Mouse (Mus musculus): ENCODE results near the gene Nr1h2. TPM values are rescaled to one million over a fixed set of nuclear protein-coding genes. Genes with fewer than 3 reads are reported as not detected.

Gene Nr1h2
- total and polyA plus RNA-seq, 2 experiments from 2014 or later = 50.5 to 76.4 TPM

- Histone ChIP-seq H3K9me3 (ENCODE audit: low read length) (no peaks in the 10 kb centered on the region), H3K27ac (no peak overlapping the region), H3K36me3 (ENCODE audit: insufficient read depth, low read length) (peaks cover 1% of the 10 kb centered on the region; the same call in 1 of the 2 replicates), H3K4me3 (ENCODE audit: low read length) (no peak overlapping the region), H3K9ac (replicated peaks; ENCODE audit: low read length) (no peak overlapping the region), H3K4me1 (ENCODE audit: insufficient read depth, low read length) (peaks cover 3% of the 10 kb centered on the region; the same call in 1 of the 2 replicates), H3K4me2 (ENCODE audit: low read depth, low read length) (no peak overlapping the region), H3K27me3 (ENCODE audit: insufficient read depth, low read length) (no peaks in the 10 kb centered on the region)
- WGBS = 90% methylated on average over 29 of the region's 29 CpGs
- TF ChIP-seq CTCF (IDR thresholded peaks at IDR 0.05; ENCODE audit: low read depth) = no peak
- DNase-seq (ENCODE audit: low spot score) (no peak), ATAC-seq (no peak)
These were observed 20.6 kb downstream of the Nr1h2 start for GRCm38 (mm10) chr7:44532918-44533745.

GRCm38 (mm10) chr7:44531946-44532732 lies 21.6 kb downstream of the Nr1h2 start, which contains the start of gene Spib:
TSS of gene Spib (minus strand) at chr7:44532071.
- Histone ChIP-seq H3K9me3 (ENCODE audit: low read length) (no peaks in the 10 kb centered on the region), H3K27me3 (ENCODE audit: insufficient read depth, low read length) (no peaks in the 10 kb centered on the region), H3K4me3 (ENCODE audit: low read length) (no peak within 1 kb of the TSS), H3K4me2 (ENCODE audit: low read depth, low read length) (no peak within 1 kb of the TSS), H3K4me1 (ENCODE audit: insufficient read depth, low read length) (peaks cover 8% of the 10 kb centered on the region; the same call in 1 of the 2 replicates), H3K9ac (replicated peaks; ENCODE audit: low read length) (no peak within 1 kb of the TSS; the same call in 1 of the 2 replicates), H3K27ac (no peak within 1 kb of the TSS), H3K36me3 (ENCODE audit: insufficient read depth, low read length) (no peaks in the 10 kb centered on the region)
- WGBS = 72% methylated on average over 4 of the region's 4 CpGs
- no peak for TF ChIP-seq CTCF (IDR thresholded peaks at IDR 0.05; ENCODE audit: low read depth)
- ATAC-seq (no peak), DNase-seq (ENCODE audit: low spot score) (no peak)

- ATAC-seq (no peak), DNase-seq (ENCODE audit: low spot score) (no peak)
- H3K9me3 ChIP-seq (ENCODE audit: low read length) = no peaks in the 10 kb centered on the region
- WGBS = 52% methylated on average over 5 of the region's 5 CpGs
- H3K27me3 ChIP-seq (ENCODE audit: insufficient read depth, low read length) = no peaks in the 10 kb centered on the region
- H3K27ac ChIP-seq = no peak overlapping the region
- H3K36me3 ChIP-seq (ENCODE audit: insufficient read depth, low read length) = no peaks in the 10 kb centered on the region
- H3K4me1 ChIP-seq (ENCODE audit: insufficient read depth, low read length) = peaks cover 8% of the 10 kb centered on the region; the same call in 1 of the 2 replicates
- H3K4me3 ChIP-seq (ENCODE audit: low read length) = no peak overlapping the region
- H3K4me2 ChIP-seq (ENCODE audit: low read depth, low read length) = no peak overlapping the region
- no peak overlapping the region for H3K9ac ChIP-seq (replicated peaks; ENCODE audit: low read length)
- no peak for TF ChIP-seq CTCF (IDR thresholded peaks at IDR 0.05; ENCODE audit: low read depth)
These were observed 22.5 kb downstream of the Nr1h2 start for GRCm38 (mm10) chr7:44531207-44531606.

GRCm38 (mm10) chr7:44530507-44530906 lies 23.2 kb downstream of the Nr1h2 start:
- no peak overlapping the region for H3K4me2 ChIP-seq (ENCODE audit: low read depth, low read length)
- no peak overlapping the region for H3K9ac ChIP-seq (replicated peaks; ENCODE audit: low read length)
- WGBS = 81% methylated on average over 3 of the region's 3 CpGs
- H3K9me3 ChIP-seq (ENCODE audit: low read length) = no peaks in the 10 kb centered on the region
- H3K36me3 ChIP-seq (ENCODE audit: insufficient read depth, low read length) = no peaks in the 10 kb centered on the region
- no peak overlapping the region for H3K4me3 ChIP-seq (ENCODE audit: low read length)
- DNase-seq (ENCODE audit: low spot score) (no peak), ATAC-seq (no peak)
- H3K27ac ChIP-seq = no peak overlapping the region
- peaks cover 8% of the 10 kb centered on the region; the same call in 1 of the 2 replicates for H3K4me1 ChIP-seq (ENCODE audit: insufficient read depth, low read length)
- no peaks in the 10 kb centered on the region for H3K27me3 ChIP-seq (ENCODE audit: insufficient read depth, low read length)
- TF ChIP-seq CTCF (IDR thresholded peaks at IDR 0.05; ENCODE audit: low read depth) = no peak

GRCm38 (mm10) chr7:44529518-44529917 lies 24.2 kb downstream of the Nr1h2 start:
- DNase-seq (ENCODE audit: low spot score) = no peak
- WGBS = 57% methylated on average over 5 of the region's 5 CpGs

GRCm38 (mm10) chr7:44527483-44528398 lies 26.0 kb downstream of the Nr1h2 start:
- Histone ChIP-seq H3K36me3 (ENCODE audit: insufficient read depth, low read length) (no peaks in the 10 kb centered on the region), H3K4me2 (ENCODE audit: low read depth, low read length) (peak overlapping the region; percentile 74), H3K27me3 (ENCODE audit: insufficient read depth, low read length) (no peaks in the 10 kb centered on the region), H3K27ac (peak overlapping the region; percentile 57; the same call in 1 of the 2 replicates), H3K9ac (replicated peaks; ENCODE audit: low read length) (peak overlapping the region; percentile 50), H3K9me3 (ENCODE audit: low read length) (no peaks in the 10 kb centered on the region), H3K4me3 (ENCODE audit: low read length) (peak overlapping the region; percentile 35), H3K4me1 (ENCODE audit: insufficient read depth, low read length) (peaks cover 8% of the 10 kb centered on the region; the same call in 1 of the 2 replicates)
- DNase-seq (ENCODE audit: low spot score) = peak; percentile 84
- ATAC-seq = peak; percentile 75
- 7% methylated on average over 40 of the region's 40 CpGs for WGBS
- TF ChIP-seq CTCF (IDR thresholded peaks at IDR 0.05; ENCODE audit: low read depth) = peak; percentile 88

More at GRCm38 (mm10) chr7:44529518-44529917, 24.2 kb downstream of the Nr1h2 start:
- H3K4me2 ChIP-seq (ENCODE audit: low read depth, low read length) = no peak overlapping the region
- no peaks in the 10 kb centered on the region for H3K36me3 ChIP-seq (ENCODE audit: insufficient read depth, low read length)
- no peak overlapping the region for H3K27ac ChIP-seq
- ATAC-seq = no peak
- no peak overlapping the region for H3K4me3 ChIP-seq (ENCODE audit: low read length)
- no peak overlapping the region for H3K9ac ChIP-seq (replicated peaks; ENCODE audit: low read length)
- no peaks in the 10 kb centered on the region for H3K27me3 ChIP-seq (ENCODE audit: insufficient read depth, low read length)
- no peak for TF ChIP-seq CTCF (IDR thresholded peaks at IDR 0.05; ENCODE audit: low read depth)
- no peaks in the 10 kb centered on the region for H3K9me3 ChIP-seq (ENCODE audit: low read length)
- peaks cover 8% of the 10 kb centered on the region; the same call in 1 of the 2 replicates for H3K4me1 ChIP-seq (ENCODE audit: insufficient read depth, low read length)

All from hindbrain, postnatal 0 days (tissue).